Mouse (Mus musculus): Measurements from ENCODE around the gene Ppp1cc.
A peak's percentile ranks its signal among the peaks of the same experiment; 100 is the strongest.
"Not testable (repeated sequence)": the region's sequence is repeated elsewhere in the genome, so short reads cannot be mapped to it uniquely, and the experiment has no call there.

Gene Ppp1cc

DNA sequence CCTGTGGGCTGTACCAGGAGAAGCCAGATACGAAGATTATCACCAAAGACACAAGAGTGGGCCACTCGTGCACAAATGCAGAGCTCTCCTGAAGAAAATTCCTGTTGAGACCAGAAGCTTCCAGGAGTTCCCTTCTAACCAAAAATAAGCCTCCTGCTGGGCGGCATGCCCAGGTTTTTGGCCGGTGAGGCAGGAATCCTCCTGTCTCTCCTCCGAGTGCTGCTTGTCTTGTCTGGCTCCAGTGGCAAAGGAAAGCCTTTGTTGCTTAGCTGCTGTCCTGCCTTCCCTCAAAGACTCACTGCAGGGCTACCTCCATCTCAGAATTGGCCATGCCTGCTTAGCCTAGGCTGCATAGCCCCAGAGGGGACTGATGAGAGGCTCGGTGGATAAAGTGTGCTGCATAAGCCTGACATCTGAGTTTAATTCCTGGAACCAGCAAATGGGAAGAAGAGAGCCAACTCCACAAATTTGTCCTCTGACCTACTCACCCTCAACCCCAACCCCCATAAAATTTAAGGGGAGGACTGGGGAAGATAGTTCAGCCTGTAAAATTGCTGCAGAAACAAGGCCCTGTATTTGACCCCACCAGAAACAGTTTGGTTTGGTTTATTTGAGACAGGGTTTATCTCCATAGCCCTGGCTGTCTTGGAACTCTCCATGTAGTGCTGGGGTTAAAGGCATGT lies 7.3 kb downstream of the Ppp1cc start:
- DNase-seq (ENCODE audit: extremely low spot score): no peak

GRCm38 (mm10) chr5:122166636-122167161 lies 8.6 kb downstream of the Ppp1cc start:
- DNase-seq (ENCODE audit: extremely low spot score): no peak

- DNase-seq (ENCODE audit: extremely low spot score): no peak
These were observed 10.4 kb downstream of the Ppp1cc start for GRCm38 (mm10) chr5:122168344-122169069.

GRCm38 (mm10) chr5:122171058-122171457 lies 13.0 kb downstream of the Ppp1cc start:
- no peak for DNase-seq (ENCODE audit: extremely low spot score)

DNA sequence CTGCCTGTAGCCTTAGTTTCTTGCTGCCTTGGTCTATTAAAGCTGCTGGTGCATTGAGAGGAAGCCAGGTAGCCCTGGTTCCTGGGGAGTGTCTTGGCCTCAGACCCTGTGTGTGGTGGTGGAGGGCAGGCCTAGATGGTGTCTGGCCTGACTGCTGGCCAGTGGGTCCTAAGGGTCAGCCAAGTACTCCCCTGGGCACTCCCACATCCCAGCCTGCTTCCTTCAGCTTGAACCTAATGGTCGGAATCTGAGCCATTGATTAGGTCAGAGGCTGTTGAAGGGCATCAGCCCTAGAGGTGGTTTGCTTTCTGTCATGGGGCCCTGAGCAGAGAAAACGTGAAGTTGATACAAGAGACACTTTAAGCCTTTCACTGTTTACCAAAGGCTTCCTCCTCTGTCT lies 17.3 kb downstream of the Ppp1cc start:
- no peak for DNase-seq (ENCODE audit: extremely low spot score)

DNA sequence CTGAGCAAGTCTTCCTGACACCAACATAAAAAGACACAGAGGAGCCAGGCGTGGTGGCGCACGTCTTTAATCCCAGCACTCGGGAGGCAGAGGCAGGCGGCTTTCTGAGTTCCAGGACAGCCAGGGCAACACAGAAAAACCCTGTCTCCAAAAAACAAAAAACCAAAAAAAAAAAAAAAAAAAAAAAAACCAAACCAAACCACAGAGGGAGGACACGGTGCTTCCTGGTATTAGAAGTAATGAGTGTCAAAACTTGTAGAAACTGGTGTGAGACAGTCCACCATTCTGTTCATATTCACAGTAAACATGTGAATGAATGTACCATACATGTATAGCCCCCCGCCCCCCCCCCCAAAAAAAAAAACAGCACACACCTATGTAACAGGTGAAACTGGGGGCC lies 17.9 kb downstream of the Ppp1cc start:
- DNase-seq (ENCODE audit: extremely low spot score): no peak

- DNase-seq (ENCODE audit: extremely low spot score): peak; percentile 49
These were observed 18.3 kb downstream of the Ppp1cc start for GRCm38 (mm10) chr5:122176398-122176797.

DNA sequence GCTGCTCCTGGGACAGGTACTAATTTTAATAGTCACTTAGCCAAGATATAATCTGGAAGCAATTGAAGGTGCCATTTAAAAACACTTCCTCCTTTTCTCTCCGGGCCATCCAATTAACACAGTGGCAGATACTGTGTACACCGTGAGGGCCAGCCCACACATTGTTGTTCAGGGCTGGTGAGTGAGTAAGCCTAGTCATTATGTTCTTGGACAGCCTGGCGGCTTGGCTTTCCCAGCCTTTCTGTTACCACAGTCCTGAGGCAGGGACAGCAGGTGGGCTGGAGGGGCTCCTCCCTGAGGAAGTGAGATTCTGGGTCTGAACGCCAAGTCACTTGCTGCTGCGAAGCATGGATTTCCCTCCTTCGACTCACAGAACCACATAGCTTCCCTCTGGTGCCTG lies 21.6 kb downstream of the Ppp1cc start:
- DNase-seq (ENCODE audit: extremely low spot score): no peak

DNA sequence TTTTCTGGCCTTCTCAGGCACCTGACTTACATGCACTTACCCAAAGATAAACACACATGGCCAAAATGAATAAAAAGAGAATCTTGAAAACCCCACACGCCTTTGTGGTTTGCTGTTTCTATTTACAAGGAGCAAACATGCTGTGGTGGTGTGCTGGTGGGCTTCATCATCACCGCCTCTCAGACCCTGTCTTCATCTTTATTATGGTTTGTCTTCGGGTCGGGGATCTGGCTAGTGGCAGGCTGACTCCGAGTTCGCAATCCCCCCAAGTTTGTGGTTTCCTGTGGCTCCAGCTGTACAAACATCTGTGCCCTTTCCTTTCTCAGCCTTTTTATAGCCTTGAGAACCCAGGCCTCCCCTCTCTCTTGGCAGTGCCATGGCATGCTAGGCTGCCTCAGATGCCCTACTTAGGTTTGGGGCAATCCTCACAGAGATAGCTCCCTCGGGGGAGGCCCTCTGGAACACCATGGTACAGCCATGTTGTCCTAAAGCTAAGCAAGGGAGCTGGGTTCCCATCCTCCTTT lies 26.3 kb downstream of the Ppp1cc start:
- DNase-seq (ENCODE audit: extremely low spot score): no peak

DNA sequence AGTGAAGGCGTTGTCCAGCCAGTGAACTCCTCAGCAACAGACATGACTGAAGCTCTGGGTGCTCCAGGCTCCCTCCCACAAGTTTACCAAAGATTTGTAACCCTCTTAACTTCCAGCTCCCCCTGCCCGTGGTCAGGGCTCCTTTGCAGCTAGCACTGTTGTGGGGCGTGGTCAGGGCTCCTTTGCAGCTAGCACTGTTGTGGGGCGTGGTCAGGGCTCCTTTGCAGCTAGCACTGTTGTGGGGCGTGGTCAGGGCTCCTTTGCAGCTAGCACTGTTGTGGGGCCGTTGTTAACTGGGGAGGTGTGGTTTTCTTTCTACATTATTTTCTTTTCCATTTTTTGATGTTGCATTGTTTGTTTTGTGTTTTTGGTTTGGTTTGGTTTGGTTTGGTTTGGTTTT lies 26.8 kb downstream of the Ppp1cc start:
- not testable (repeated sequence) for DNase-seq (ENCODE audit: extremely low spot score)

GRCm38 (mm10) chr5:122189115-122189514 lies 31.0 kb downstream of the Ppp1cc start:
- DNase-seq (ENCODE audit: extremely low spot score): no peak

GRCm38 (mm10) chr5:122190465-122190864 lies 32.4 kb downstream of the Ppp1cc start:
- no peak for DNase-seq (ENCODE audit: extremely low spot score)

DNA sequence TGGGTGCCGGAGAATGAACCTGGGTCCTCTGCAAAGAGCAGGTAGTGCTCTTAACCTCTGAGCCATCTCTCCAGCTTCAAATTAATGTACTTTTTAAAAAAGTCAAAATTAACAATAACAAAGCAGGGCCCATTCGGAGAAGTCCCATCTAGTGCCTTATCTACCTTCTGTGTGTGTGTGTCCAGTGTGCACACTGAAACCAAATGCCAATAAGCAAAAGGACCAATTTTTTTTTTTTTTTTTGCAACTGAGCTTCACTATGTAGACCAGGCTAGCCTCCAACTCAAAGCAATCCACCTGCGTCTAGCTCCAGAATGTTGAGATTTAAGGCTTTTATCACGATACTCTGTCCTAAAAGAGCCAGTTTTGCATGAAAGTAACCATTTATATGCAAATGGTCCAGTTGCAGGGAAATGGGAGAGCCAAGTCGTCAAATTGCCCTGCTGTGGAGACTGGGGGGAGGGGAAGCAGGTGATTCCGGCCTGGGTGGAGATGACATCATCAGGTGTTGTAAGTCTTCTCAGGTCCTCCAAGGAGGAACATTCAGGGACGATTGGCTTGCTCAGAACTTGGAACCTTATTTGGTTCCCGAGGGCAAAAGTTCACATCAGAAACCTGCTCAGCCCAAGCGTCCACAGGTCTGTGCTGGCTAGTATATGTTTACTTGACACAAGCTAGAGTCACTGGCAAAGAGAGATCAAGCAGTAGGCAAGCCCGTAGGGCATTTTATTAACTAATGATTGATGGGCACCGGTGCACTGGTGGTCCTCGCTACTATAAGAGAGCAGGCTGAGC lies 33.4 kb downstream of the Ppp1cc start:
- DNase-seq (ENCODE audit: extremely low spot score): no peak

DNA sequence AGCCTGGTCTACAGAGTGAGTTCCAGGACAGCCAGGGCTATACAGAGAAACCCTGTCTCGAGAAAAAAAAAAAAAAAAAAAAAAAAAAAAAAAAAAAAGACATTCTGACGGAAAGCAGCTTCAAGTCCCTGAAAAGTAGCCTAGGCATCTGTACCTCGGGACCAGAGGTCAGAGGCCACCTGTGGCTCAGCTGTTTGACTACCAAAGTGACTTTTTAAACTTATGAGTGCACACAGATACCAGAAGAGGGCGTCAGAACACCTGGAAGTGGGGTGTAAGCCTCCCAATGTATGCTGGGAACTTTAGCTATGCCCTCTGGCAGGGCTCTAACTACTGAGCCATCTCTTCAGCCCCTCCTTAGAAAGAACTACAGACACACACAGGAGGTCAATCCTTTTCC lies 34.3 kb downstream of the Ppp1cc start:
- no peak for DNase-seq (ENCODE audit: extremely low spot score)

- no peak for DNase-seq (ENCODE audit: extremely low spot score)
These were observed 42.8 kb downstream of the Ppp1cc start for GRCm38 (mm10) chr5:122200872-122201271.

- DNase-seq (ENCODE audit: extremely low spot score): no peak
These were observed 43.8 kb downstream of the Ppp1cc start for GRCm38 (mm10) chr5:122201904-122202303.

- no peak for DNase-seq (ENCODE audit: extremely low spot score)
These were observed 46.1 kb downstream of the Ppp1cc start for GRCm38 (mm10) chr5:122204180-122204579.

DNA sequence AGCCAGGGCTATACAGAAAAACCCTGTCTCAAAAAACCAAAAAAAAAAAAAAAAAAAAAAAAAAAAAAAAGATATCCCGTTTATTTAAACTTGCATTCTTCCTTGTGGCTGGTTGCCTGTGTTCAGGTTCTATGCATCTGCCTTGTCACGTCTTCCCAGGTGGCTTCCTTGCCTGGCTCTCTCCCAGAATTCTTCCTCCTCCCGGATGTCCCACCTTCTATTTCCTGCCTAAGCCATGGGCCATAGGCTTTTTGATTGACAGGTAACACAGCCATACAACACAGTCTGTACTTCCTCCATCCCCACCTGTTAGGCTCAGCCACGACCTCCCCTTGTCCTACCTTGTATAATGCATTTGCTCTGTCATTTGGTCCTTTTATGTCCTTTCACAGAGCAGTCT lies 48.4 kb downstream of the Ppp1cc start, which contains the start of gene Hvcn1:
Hvcn1 (plus strand) TSS at position 330 of the 400 bp plus-strand sequence.
- no peak for DNase-seq (ENCODE audit: extremely low spot score)

DNA sequence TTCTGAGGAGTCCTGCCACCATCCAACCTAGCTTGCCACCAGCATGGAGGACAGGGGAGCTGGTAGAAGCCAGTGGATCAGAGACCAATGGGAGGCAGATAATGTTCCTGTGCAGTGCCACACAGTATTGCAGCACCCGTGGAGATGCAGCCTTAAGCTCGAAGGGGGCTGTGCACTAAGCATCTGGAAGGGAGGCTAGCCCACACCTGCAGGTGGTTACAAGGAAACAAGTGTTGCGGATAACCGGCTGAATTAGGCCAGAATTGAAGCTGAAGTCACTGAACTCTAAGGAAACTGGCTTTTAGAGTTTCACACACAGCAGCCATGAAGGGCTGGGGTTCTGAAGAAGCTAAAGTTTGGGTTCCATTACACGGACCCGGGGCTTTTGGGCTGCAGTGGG lies 50.8 kb downstream of the Ppp1cc start:
- DNase-seq (ENCODE audit: extremely low spot score): no peak

DNA sequence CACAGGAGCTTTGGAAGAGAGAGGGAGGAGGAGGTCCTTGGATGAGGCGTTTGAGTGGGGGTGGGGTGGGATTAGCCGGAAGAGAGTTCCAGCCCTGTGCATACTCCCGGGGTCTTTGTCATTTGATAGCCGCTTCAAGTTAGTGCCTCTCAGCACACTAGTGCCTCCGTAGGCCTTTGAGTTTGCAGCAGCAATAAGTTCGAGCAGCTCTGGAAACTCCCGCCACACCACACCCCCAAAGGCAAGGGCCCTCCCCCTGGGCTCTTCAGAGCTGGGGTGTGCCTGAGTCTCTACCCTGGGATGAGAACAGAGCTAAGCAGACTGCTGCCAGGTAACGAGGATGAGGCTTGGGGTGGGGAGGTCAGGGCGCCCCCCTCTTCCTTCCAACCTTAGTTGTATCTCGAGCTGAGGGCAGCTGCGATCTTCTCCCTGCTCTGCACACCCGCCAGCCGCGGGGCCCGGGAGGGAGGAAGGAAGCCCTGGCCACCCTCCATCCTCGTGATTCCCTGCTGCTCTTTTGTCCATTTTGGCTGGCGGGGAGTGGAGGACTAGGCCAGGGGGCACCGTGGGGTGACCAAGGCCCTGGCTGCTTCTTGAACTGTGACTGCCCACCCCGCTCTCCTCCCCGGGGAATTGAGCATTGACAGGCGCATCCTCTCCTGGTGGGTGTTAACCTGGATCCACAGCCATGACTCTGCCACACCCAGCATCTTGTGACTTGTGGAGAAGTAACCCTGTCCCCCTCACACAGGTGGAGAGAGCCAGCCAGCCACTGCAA lies 51.7 kb downstream of the Ppp1cc start:
- DNase-seq (ENCODE audit: extremely low spot score): peak; percentile 86

DNA sequence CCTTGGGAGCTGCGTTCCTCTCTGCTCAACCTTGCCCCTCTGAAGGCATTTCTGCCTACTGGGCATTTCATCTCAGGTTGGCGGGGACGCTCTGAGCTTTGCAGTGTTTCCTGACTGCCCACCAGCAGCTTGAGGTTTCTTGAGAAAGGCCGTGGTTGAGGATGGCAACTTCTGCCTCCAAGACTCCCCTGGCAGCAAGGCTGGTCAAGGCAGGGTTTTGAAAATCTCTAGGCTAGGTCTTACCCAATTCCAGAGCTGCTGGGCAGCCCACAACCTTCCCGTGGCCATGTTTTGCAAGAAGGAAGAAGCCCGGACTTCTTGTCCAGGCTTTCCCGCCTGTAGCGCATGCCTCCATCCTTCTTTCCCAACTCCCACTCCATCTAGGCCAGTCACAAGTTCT lies 52.8 kb downstream of the Ppp1cc start:
- no peak for DNase-seq (ENCODE audit: extremely low spot score)

All from embryo, embryonic 9.5 days (tissue).